Mouse (Mus musculus): ENCODE data around the gene Eno3.

DNA sequence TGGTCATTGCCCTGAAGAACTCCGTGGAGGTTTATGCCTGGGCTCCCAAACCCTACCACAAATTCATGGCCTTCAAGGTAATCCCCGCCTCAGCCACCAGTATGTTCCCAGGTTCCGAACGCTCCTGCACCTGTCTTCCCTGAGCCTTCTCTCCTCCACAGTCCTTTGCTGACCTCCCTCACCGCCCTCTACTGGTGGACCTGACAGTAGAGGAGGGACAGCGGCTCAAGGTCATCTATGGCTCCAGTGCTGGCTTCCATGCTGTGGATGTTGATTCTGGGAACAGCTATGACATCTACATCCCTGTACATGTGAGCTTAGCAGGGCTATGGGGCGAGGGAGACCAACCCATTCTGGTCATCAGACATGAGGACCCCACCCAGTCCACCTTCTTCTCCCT, 44.5 kb upstream of the Eno3 start:
- TF ChIP-seq EP300 (IDR thresholded peaks at IDR 0.05; ENCODE audit: low read depth) (no peak), CTCF (IDR thresholded peaks at IDR 0.05; ENCODE audit: low read depth) (peak; percentile 32; the same call in 1 of the 2 replicates)
